Mouse (Mus musculus) hindbrain, postnatal 0 days (tissue): ENCODE results near the gene Lama1. TPM values are rescaled to one million over a fixed set of nuclear protein-coding genes. Genes with fewer than 3 reads are reported as not detected.
"Not testable (repeated sequence)": the region's sequence is repeated elsewhere in the genome, so short reads cannot be mapped to it uniquely, and the experiment has no call there.

Experiments
- ATAC-seq: fragments of 200-750 bp; cut with Nextera tagmentation; 2 replicates; pipeline ENCODE4 v1.8.0; 2017; ENCODE audit warnings: mild to moderate bottlenecking, moderate TSS enrichment, moderate library complexity
- DNase-seq: peaks from one replicate; pipeline ENCODE4 v3.0.0-alpha.2; 2015; ENCODE audit warnings: low spot score
- H3K27ac ChIP-seq: fragments of 300-500 bp; sonication (generic); 2 replicates; pipeline ENCODE4 v1.5.1; 2014; ENCODE audit warnings: mild to moderate bottlenecking
- H3K27me3 ChIP-seq: fragments of 300-500 bp; sonication (generic); 2 replicates; pipeline ENCODE4 v1.6.1; 2014; ENCODE audit warnings: low read length, mixed read lengths; ENCODE audit not compliant: insufficient read depth
- H3K36me3 ChIP-seq: fragments of 300-500 bp; sonication (generic); 2 replicates; pipeline ENCODE4 v1.6.1; 2014; ENCODE audit warnings: low read length, mixed read lengths; ENCODE audit not compliant: insufficient read depth
- H3K4me1 ChIP-seq: fragments of 300-500 bp; sonication (generic); 2 replicates; pipeline ENCODE4 v1.6.1; 2014; ENCODE audit warnings: antibody characterized with exemption, low read length, mixed read lengths; ENCODE audit not compliant: insufficient read depth
- H3K4me2 ChIP-seq: fragments of 300-500 bp; sonication (generic); 2 replicates; pipeline ENCODE4 v1.6.1; 2014; ENCODE audit warnings: low read depth, mild to moderate bottlenecking, low read length, moderate library complexity, mixed read lengths
- H3K4me3 ChIP-seq: fragments of 300-500 bp; sonication (generic); 2 replicates; pipeline ENCODE4 v1.5.1; 2014; ENCODE audit warnings: low read length
- H3K9ac ChIP-seq: fragments of 300-500 bp; sonication (generic); replicated peaks from 2 replicates; pipeline ENCODE4 v1.6.1; 2014; ENCODE audit warnings: mild to moderate bottlenecking, low read length, moderate library complexity, mixed read lengths
- H3K9me3 ChIP-seq: fragments of 300-500 bp; sonication (generic); 2 replicates; pipeline ENCODE4 v1.6.1; 2016; ENCODE audit warnings: low read length, mixed read lengths
- CTCF ChIP-seq: IDR thresholded peaks from 2 replicates; pipeline ENCODE4 v1.5.1; 2016; ENCODE audit warnings: antibody characterized with exemption, control low read depth, low read depth
- WGBS: fragments of 180-500 bp; shearing (Covaris S2); extraction: QIAGEN DNeasy Blood & Tissue Kit; methylation state at CpG from one replicate; pipeline ENCODE4 v1.1.7; 2014; 5-methylcytosine and 5-hydroxymethylcytosine counted together
- polyA plus RNA-seq: library from polyadenylated mRNA; unstranded; fragments of >200 nt; fragmentation: Nextera tagmentation; extraction: Ambion mirVana; gene quantifications from 2 replicates; pipeline ENCODE4 v1.2.1, GENCODE M21; 2015
- total RNA-seq: library from RNA; depleted of rRNA; stranded (reverse); fragments of >200 nt; gene quantifications from 2 replicates; pipeline ENCODE4 v1.2.3, GENCODE M21; 2014

Lama1 gene
- total and polyA plus RNA-seq, 2 experiments from 2014 or later, result 2.8 to 18.4 TPM

DNA sequence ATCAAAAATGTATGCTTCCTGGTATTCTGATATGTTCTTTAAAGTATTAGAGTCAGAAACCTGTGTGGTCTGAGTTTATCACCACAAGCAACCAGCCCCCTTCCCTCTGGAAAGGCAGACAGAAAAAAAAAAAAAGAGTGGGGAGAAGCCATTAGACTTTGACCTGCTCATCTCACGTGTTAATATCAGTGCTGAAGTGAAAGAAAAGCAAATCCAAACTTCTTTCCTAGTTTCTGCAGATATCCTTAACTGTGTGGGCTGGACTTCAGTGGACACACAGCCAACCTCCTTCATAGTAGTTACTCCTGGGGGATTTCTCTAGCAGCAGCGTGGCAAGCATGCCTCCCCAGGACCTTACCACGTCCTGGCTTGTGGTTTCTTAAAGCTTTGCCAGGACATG is 34.0 kb downstream of the Lama1 start:
- Histone ChIP-seq H3K27ac (no peak overlapping the region), H3K4me2 (no peak overlapping the region), H3K27me3 (no peaks in the 10 kb centered on the region), H3K36me3 (no peaks in the 10 kb centered on the region), H3K9me3 (no peaks in the 10 kb centered on the region), H3K9ac (no peak overlapping the region), H3K4me1 (no peaks in the 10 kb centered on the region), H3K4me3 (no peak overlapping the region)
- 56% methylated on average over 3 of the region's 3 CpGs for WGBS
- ATAC-seq (no peak), DNase-seq (no peak)
- no peak for TF ChIP-seq CTCF

GRCm38 (mm10) chr17:67731964-67732363 is 34.9 kb downstream of the Lama1 start:
- Histone ChIP-seq H3K36me3 (no peaks in the 10 kb centered on the region), H3K4me1 (no peaks in the 10 kb centered on the region), H3K9ac (no peak overlapping the region), H3K9me3 (no peaks in the 10 kb centered on the region), H3K4me3 (no peak overlapping the region), H3K27ac (no peak overlapping the region), H3K4me2 (no peak overlapping the region), H3K27me3 (no peaks in the 10 kb centered on the region)
- WGBS, result 78% methylated on average over 11 of the region's 11 CpGs
- DNase-seq (no peak), ATAC-seq (no peak)
- TF ChIP-seq CTCF, result no peak

DNA sequence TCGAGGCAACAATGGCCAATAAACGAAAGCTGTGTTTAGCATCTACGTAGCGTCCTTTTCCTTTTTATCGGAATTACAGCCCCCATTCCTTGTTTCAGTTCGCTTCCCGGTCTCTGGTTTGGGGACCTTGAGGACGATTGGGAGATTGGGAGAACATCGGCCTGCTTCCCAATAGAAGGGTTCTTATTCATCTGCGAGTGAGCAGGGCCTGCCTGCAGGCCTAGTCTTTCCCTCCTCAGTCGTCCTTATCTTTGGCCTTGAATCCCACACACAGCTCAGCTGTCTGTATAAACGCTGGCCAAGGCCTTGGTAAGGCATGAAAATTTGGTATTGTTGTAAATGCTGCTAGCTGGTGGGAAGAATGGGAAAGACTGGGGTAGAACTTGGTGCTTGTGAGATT is 36.5 kb downstream of the Lama1 start:
- TF ChIP-seq CTCF, result no peak
- Histone ChIP-seq H3K36me3 (no peaks in the 10 kb centered on the region), H3K4me2 (no peak overlapping the region), H3K9ac (no peak overlapping the region), H3K4me3 (no peak overlapping the region), H3K27me3 (no peaks in the 10 kb centered on the region), H3K27ac (no peak overlapping the region), H3K4me1 (no peaks in the 10 kb centered on the region), H3K9me3 (no peaks in the 10 kb centered on the region)
- WGBS, result 92% methylated on average over 12 of the region's 12 CpGs
- no peak for DNase-seq
- ATAC-seq, result no peak

DNA sequence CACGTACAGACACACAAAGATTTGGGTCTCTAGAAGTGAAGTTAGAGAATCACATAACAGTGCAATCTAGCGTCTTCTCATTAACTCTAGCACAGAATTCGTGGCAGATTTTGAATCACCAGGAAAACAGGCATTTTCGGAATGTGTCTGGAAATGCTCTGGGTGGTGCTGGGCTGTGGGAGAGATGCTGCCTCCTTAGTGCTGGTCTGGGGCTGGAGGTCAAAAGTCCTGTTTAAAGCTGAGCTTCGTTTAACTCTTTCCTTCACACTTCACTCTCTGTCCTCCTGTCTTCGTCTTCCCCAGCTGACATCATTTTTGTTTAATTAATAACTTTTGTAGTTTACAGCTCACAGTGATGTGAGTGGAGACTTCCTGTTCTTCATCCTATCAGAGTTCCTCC is 38.7 kb downstream of the Lama1 start:
- whole genome bisulfite sequencing, result 83% methylated on average over 6 of the region's 6 CpGs
- TF ChIP-seq CTCF, result no peak

DNA sequence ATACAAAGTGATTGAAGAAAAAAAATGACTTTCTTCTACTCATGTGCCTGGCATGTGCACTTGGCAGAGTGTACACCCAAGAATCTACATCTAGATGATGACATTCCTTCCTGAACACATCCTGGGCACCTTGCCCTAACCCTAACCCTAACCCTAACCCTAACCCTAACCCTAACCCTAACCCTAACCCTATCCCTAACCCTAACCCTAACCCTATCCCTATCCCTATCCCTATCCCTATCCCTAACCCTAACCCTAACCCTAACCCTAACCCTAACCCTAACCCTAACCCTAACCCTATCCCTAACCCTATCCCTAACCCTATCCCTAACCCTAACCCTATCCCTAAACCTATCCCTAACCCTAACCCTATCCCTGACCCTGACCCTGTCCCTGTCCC is 44.2 kb downstream of the Lama1 start:
- H3K27me3 ChIP-seq, H3K4me1 ChIP-seq, H3K4me3 ChIP-seq, ATAC-seq, H3K27ac ChIP-seq, H3K9ac ChIP-seq, H3K9me3 ChIP-seq, DNase-seq, H3K4me2 ChIP-seq, H3K36me3 ChIP-seq: not testable (repeated sequence)

More for the DNA sequence above, 38.7 kb downstream of the Lama1 start:
- no peak overlapping the region for H3K9ac ChIP-seq
- H3K27me3 ChIP-seq, result no peaks in the 10 kb centered on the region
- H3K4me1 ChIP-seq, result no peaks in the 10 kb centered on the region
- ATAC-seq (no peak), DNase-seq (no peak)
- no peak overlapping the region for H3K4me3 ChIP-seq
- H3K4me2 ChIP-seq, result no peak overlapping the region
- no peaks in the 10 kb centered on the region for H3K36me3 ChIP-seq
- H3K27ac ChIP-seq, result no peak overlapping the region
- H3K9me3 ChIP-seq, result no peaks in the 10 kb centered on the region

- Histone ChIP-seq H3K4me3 (no peak overlapping the region), H3K4me1 (no peaks in the 10 kb centered on the region; the same call in 1 of the 2 replicates), H3K9me3 (no peaks in the 10 kb centered on the region), H3K27ac (no peak overlapping the region), H3K36me3 (no peaks in the 10 kb centered on the region), H3K4me2 (no peak overlapping the region), H3K27me3 (no peaks in the 10 kb centered on the region), H3K9ac (no peak overlapping the region)
- 41% methylated on average over 9 of the region's 9 CpGs for WGBS
- ATAC-seq (peak; percentile 76), DNase-seq (peak; percentile 53)
- TF ChIP-seq CTCF, result no peak
Measured at GRCm38 (mm10) chr17:67764167-67764871, 67.3 kb downstream of the Lama1 start.

DNA sequence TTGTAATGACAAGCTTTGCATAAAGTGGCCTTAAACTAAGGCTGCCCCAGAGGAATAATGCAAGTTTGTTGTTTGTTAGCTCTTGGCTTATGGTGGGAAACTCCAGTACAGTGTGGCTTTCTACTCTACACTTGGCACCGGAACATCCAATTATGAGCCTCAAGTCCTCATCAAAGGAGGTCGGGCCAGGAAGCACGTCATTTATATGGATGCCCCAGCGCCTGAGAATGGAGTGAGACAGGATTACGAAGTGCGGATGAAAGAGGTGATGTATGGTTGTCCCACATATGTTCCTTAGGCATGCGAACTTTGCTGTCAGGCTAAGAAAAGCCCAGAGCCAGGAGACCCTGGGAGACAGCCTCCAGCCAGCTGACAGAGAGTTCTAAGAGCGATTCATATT is 76.5 kb downstream of the Lama1 start:
- DNase-seq (no peak), ATAC-seq (no peak)
- Histone ChIP-seq H3K4me1 (no peaks in the 10 kb centered on the region), H3K27me3 (no peaks in the 10 kb centered on the region), H3K36me3 (peaks cover 7% of the 10 kb centered on the region; the same call in 1 of the 2 replicates), H3K4me2 (no peak overlapping the region), H3K27ac (no peak overlapping the region), H3K9me3 (no peaks in the 10 kb centered on the region), H3K9ac (no peak overlapping the region), H3K4me3 (no peak overlapping the region)
- 63% methylated on average over 8 of the region's 8 CpGs for WGBS
- no peak for TF ChIP-seq CTCF
